Mouse (Mus musculus) heart, adult 2 months (tissue): ENCODE data around the gene Rab33b. TPM values are rescaled to one million over a fixed set of nuclear protein-coding genes. Genes with fewer than 3 reads are reported as not detected.

Experiments used
- DNase-seq, 2 experiments: peaks; one replicate each; pipeline ENCODE4 v3.0.0; 2021
- H3K27ac ChIP-seq: fragments of 200-600 bp; 2 replicates; pipeline ENCODE4 v1.8.1; 2022
- H3K27me3 ChIP-seq: fragments of 200-500 bp; 2 replicates; pipeline ENCODE4 v1.6.1; 2012; ENCODE audit warnings: mild to moderate bottlenecking, low read length, inconsistent platforms, mixed read lengths; ENCODE audit not compliant: control insufficient read depth, insufficient read depth
- H3K36me3 ChIP-seq: fragments of 200-500 bp; 2 replicates; pipeline ENCODE4 v1.6.1; 2012; ENCODE audit warnings: low read length, inconsistent platforms; ENCODE audit not compliant: control insufficient read depth, insufficient read depth
- H3K4me1 ChIP-seq: fragments of 200-500 bp; 2 replicates; pipeline ENCODE4 v1.6.1; 2011; ENCODE audit warnings: low read length; ENCODE audit not compliant: control insufficient read depth, insufficient read depth
- H3K4me3 ChIP-seq: fragments of 200-600 bp; 2 replicates; pipeline ENCODE4 v1.8.1; 2022
- H3K79me2 ChIP-seq: fragments of 200-500 bp; replicated peaks from 2 replicates; pipeline ENCODE4 v1.6.1; 2012; ENCODE audit warnings: mild to moderate bottlenecking, inconsistent platforms, low read length, moderate library complexity, mixed read lengths; ENCODE audit not compliant: control insufficient read depth, insufficient read depth
- H3K9ac ChIP-seq: fragments of 200-500 bp; 2 replicates; pipeline ENCODE4 v1.6.1; 2012; ENCODE audit warnings: low read depth, mild to moderate bottlenecking, control low read depth, inconsistent platforms, low read length, mixed read lengths
- CTCF ChIP-seq: fragments of 200-600 bp; IDR thresholded peaks from 2 replicates; pipeline ENCODE4 v1.8.1; 2022; ENCODE audit warnings: antibody characterized with exemption, mild to moderate bottlenecking, moderate library complexity
- EP300 ChIP-seq: fragments of 200-500 bp; IDR thresholded peaks from 2 replicates; pipeline ENCODE4 v1.6.1; 2011; ENCODE audit warnings: low read depth, low read length, control low read depth; ENCODE audit not compliant: insufficient read depth
- POLR2A ChIP-seq: fragments of 200-500 bp; IDR thresholded peaks from 2 replicates; pipeline ENCODE4 v1.6.1; 2011; ENCODE audit warnings: mild to moderate bottlenecking, low read depth, low read length, control low read depth; ENCODE audit not compliant: insufficient read depth
- WGBS: fragments of 180-500 bp; shearing (Covaris S2); methylation state at CpG from one replicate; pipeline ENCODE4 v1.1.7; 2018; 5-methylcytosine and 5-hydroxymethylcytosine counted together
- intact Hi-C: fragments of 180-260 bp; cut with DNase I; formaldehyde crosslinking; loops from one replicate; pipeline ENCODE4 v1.15.1; 2025
- polyA plus RNA-seq: library from polyadenylated mRNA; depleted of rRNA; stranded (reverse); fragments of >200 nt; gene quantifications from 2 replicates; pipeline ENCODE4 v1.2.3, GENCODE M21; 2012
- total RNA-seq, 2 experiments: library from RNA; stranded (reverse); gene quantifications; 2 replicates each; pipeline ENCODE4 v1.2.3; 2021

Rab33b gene
- total and polyA plus RNA-seq, 3 experiments: 3.9 to 10.7 (median 9.2) TPM

DNA sequence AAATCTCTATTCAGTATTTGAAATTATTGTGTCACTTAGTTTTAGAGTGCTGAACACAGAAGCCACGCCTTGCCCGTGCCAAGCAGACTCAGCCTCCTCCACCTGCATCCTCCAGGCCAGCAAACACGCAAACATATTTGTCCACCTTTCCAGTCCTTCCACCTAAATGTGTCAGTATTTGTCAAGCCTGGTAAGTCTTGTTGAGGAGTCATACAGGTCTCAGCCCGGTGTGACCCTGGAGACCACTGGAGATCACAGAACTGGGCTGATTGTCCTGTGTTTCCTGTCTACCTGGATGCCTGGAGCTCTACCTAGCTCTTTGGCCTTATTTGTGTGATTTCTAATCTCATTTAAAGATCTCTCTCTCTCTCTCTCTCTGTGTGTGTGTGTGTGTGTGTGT, 16.2 kb downstream of the Rab33b start:
- Histone ChIP-seq H3K79me2 (no peaks in the 10 kb centered on the region), H3K4me1 (no peaks in the 10 kb centered on the region), H3K36me3 (no peaks in the 10 kb centered on the region), H3K4me3 (no peak overlapping the region), H3K9ac (no peak overlapping the region), H3K27ac (no peak overlapping the region), H3K27me3 (no peaks in the 10 kb centered on the region)
- intact Hi-C loops: no loop called here
- 94% methylated on average over 4 of the region's 4 CpGs for WGBS
- DNase-seq: no peak
- TF ChIP-seq CTCF: no peak
- TF ChIP-seq POLR2A: no peak
- TF ChIP-seq EP300: no peak

DNA sequence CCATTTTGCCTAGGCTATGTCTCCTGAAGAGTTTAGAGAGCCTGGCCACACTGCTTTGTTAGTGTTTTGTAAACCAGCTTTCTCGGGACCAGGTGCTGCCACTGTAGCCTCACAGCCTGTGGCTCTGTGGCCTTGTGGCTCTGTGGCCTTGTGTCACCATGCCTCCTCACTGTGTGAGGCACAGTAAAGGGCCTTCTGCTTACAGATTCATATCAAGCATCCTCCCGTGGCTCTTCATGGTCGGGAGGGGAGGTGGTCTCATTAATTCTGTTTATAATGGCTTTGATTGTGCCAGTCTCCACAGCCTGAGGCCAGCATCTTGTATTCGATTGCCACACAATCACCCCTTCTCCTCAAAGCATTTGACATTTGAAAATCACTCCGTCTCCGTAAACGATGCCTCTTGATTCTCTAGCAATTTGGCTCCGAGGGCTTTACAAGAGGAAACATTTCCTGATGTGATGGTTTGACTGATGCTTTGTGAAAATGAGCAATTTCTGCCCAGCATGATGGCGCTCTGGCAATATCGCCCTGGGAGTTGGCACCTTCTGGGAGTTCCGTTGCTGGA, 20.7 kb downstream of the Rab33b start:
- intact Hi-C loops: no loop called here
- no peaks in the 10 kb centered on the region for H3K4me1 ChIP-seq
- no peaks in the 10 kb centered on the region for H3K79me2 ChIP-seq
- H3K9ac ChIP-seq: no peak overlapping the region
- H3K27ac ChIP-seq: no peak overlapping the region
- WGBS: 87% methylated on average over 11 of the region's 11 CpGs
- TF ChIP-seq POLR2A (no peak), EP300 (no peak), CTCF (no peak)
- H3K36me3 ChIP-seq: no peaks in the 10 kb centered on the region
- H3K4me3 ChIP-seq: no peak overlapping the region
- no peak for DNase-seq
- H3K27me3 ChIP-seq: no peaks in the 10 kb centered on the region

DNA sequence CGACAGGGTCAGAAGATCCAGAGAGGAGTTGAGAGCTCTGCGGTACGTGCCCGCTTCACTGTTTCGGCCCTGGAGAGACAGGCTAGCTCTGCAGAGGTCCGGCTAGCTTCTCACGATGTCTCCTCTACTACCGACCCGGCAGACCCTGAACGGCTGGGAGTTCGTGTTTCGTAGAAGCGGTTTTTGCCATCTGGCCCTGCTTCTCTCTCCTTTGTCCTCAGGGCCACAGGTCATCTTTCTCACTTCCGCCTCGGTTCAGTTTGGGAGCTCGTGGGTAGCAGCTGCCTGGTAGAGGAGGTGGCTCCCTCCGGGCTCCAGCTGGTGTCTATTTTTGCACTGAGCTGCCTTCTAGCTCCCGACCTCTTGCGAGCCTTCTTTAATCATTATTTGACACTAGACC, 21.7 kb downstream of the Rab33b start:
- Histone ChIP-seq H3K27ac (no peak overlapping the region), H3K79me2 (no peaks in the 10 kb centered on the region), H3K9ac (no peak overlapping the region), H3K27me3 (no peaks in the 10 kb centered on the region), H3K36me3 (no peaks in the 10 kb centered on the region), H3K4me3 (no peak overlapping the region), H3K4me1 (no peaks in the 10 kb centered on the region)
- no peak for DNase-seq
- WGBS: 64% methylated on average over 19 of the region's 19 CpGs
- TF ChIP-seq POLR2A (no peak), EP300 (no peak), CTCF (no peak)
- intact Hi-C loops: no loop called here

DNA sequence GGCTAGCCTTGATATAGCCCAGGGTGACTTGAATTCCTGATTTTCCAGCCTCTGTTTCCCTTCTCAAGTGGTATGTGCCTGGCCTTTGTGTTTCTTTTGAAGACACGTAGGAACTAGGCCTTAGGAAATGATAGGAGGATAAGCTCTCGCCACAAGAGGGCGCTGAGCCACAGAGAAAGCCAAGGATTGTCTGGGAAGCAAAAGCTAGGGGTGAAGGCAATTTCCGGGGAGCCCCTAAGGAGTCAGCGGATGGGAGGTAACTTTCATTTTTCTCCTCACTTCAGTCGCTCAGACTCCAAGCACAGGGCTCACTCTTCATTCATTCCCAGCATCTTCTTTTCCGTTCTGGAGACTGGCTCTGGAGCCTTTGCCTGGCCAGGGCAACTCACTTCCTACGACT, 27.2 kb downstream of the Rab33b start:
- Histone ChIP-seq H3K9ac (no peak overlapping the region), H3K27ac (no peak overlapping the region), H3K4me1 (no peaks in the 10 kb centered on the region), H3K79me2 (no peaks in the 10 kb centered on the region), H3K36me3 (no peaks in the 10 kb centered on the region), H3K4me3 (no peak overlapping the region), H3K27me3 (no peaks in the 10 kb centered on the region)
- TF ChIP-seq CTCF (peak; percentile 86), EP300 (0 out of 2 replicates have a peak, but pooled peaks have one; percentile 65), POLR2A (no peak)
- DNase-seq: peak; percentile 76 to 84
- 13% methylated on average over 8 of the region's 8 CpGs for WGBS
- intact Hi-C loops: loop anchor here (1.0 to 5.0 kb wide), 4 partner anchors 74 to 731 kb away; no protein-coding TSS in a partner anchor

DNA sequence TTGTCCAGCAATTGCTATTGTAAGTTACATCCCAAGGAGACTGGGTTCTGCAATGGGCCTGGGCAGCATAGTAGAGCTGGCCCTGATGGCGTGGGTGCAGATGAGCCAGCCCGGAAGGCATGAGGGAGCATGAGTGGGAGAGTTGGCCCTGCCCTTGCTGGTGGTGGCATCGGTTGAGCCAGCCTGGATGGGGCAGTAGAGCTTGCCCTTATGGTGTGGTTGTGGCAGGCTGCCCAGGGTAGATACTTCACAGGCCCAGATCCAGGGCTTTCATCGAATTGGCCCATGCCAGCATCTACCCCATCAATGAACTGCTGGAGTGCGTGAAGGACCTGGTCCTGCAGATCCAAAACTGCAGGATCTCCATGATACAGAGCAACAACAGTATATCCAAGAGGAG, 28.3 kb downstream of the Rab33b start:
- no peak overlapping the region for H3K4me3 ChIP-seq
- H3K4me1 ChIP-seq: no peaks in the 10 kb centered on the region
- WGBS: 79% methylated on average over 5 of the region's 5 CpGs
- intact Hi-C loops: loop anchor here (1.0 to 5.0 kb wide), 4 partner anchors 73 to 730 kb away; no protein-coding TSS in a partner anchor
- H3K27ac ChIP-seq: no peak overlapping the region
- no peak overlapping the region for H3K9ac ChIP-seq
- no peaks in the 10 kb centered on the region for H3K27me3 ChIP-seq
- no peaks in the 10 kb centered on the region for H3K79me2 ChIP-seq
- H3K36me3 ChIP-seq: no peaks in the 10 kb centered on the region
- TF ChIP-seq POLR2A (no peak), EP300 (no peak), CTCF (no peak)
- no peak for DNase-seq

DNA sequence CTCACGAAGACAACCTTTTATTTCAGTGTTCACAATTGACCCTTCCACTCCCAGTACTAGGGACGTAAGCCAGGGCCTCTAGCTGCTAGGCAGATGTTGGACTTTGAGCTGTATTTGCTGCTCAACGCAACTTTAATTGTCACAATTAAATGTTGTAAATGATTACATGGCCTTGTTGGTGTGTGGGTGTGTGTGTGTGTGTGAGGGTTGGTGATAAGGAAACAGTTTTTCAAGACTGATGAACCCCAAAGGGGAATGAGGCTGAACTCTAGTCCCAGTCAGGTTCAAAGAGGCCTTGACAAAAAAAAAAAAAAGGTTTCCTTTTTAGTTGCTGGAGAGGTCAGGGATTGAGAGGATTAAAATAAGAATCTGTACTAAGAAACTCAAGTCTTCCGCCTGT, 33.7 kb downstream of the Rab33b start:
- intact Hi-C loops: no loop called here
- Histone ChIP-seq H3K27ac (no peak overlapping the region), H3K4me3 (no peak overlapping the region), H3K79me2 (no peaks in the 10 kb centered on the region), H3K9ac (no peak overlapping the region), H3K36me3 (peaks cover 8% of the 10 kb centered on the region; the same call in 1 of the 2 replicates), H3K4me1 (no peaks in the 10 kb centered on the region; the same call in 1 of the 2 replicates), H3K27me3 (no peaks in the 10 kb centered on the region)
- 90% methylated on average over 4 of the region's 4 CpGs for WGBS
- TF ChIP-seq CTCF (no peak), POLR2A (no peak), EP300 (no peak)
- no peak for DNase-seq
